In the genomic region with DNA sequence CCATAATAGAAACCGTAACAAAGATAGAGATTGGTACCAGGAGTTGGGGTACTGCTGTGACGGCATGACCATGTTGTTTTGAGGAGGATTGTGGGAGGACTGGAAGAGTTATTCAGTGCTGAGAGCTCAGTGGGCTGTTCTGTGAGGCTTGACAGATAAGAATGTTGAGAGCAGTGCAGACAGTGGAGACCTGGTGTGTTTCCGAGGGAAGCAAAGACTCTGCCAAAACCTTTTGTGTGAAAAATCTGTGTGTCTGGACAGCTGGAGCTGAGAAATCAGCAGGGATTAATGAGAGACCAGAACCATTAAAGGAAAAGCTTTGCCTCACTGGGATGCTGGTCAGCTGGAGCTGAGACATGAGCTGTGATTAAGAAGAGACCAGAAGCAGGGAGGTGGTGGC, we compare ENCODE assay signal across 13 mouse cellular contexts. TPM values are rescaled to one million over a fixed set of nuclear protein-coding genes. Genes with fewer than 3 reads are reported as not detected.
DNase-seq lines count a peak whose midpoint lies in the region; ATAC-seq and TF ChIP-seq lines count a peak whose summit lies in the region.
"Had no signal": no experiment of that assay in that cellular context is flagged by ENCODE, and none has a peak within 500 bp of the region (broad histone marks: within the 10 kb centered on the region; RNA-seq: fewer than 3 reads in every experiment).

No protein-coding gene starts in this region.

- 66% methylated on average over 3 of the region's 3 CpGs for WGBS in embryonic facial prominence, embryonic 13.5 days
- WGBS in embryonic facial prominence, embryonic 10.5 days = 75% methylated on average over 3 of the region's 3 CpGs
- 49% methylated on average over 3 of the region's 3 CpGs for WGBS in intestine, embryonic 14.5 days
- WGBS in intestine, postnatal 0 days = 61% methylated on average over 3 of the region's 3 CpGs
- WGBS in heart, postnatal 0 days = 23% methylated on average over 3 of the region's 3 CpGs

- H3K36me3 ChIP-seq in embryonic facial prominence, embryonic 13.5 days = peaks cover 31% of the 10 kb centered on the region
- peaks cover 39% of the 10 kb centered on the region for H3K36me3 ChIP-seq in embryonic facial prominence, embryonic 10.5 days (replicated peaks)
- 0 out of 2 replicates have a peak, but pooled peaks cover 12% of the 10 kb centered on the region for H3K36me3 ChIP-seq in intestine, embryonic 14.5 days (ENCODE audit: control insufficient read depth, insufficient read depth, low read length)
- 0 out of 2 replicates have a peak, but pooled peaks cover 6% of the 10 kb centered on the region for H3K36me3 ChIP-seq in intestine, postnatal 0 days (ENCODE audit: control insufficient read depth, insufficient read depth)
- peaks cover 9% of the 10 kb centered on the region; the same call in 1 of the 2 replicates for H3K36me3 ChIP-seq in heart, postnatal 0 days (replicated peaks; ENCODE audit: control insufficient read depth, insufficient read depth, low read length)

- no peak for ATAC-seq in embryonic facial prominence, embryonic 13.5 days (ENCODE audit: insufficient number of reproducible peaks, insufficient read depth, low FRiP score, low TSS enrichment, low read depth)
- ATAC-seq in intestine, embryonic 14.5 days (replicated peaks; ENCODE audit: low FRiP score, low TSS enrichment, low read depth) = 0 out of 2 replicates have a peak, but pooled peaks have one; percentile 26
- ATAC-seq in intestine, postnatal 0 days = no peak
- ATAC-seq in heart, postnatal 0 days (ENCODE audit: insufficient read depth, low read depth) = 0 out of 2 replicates have a peak, but pooled peaks have one; percentile 10
- ATAC-seq: lung, postnatal 0 days had no signal

- no peaks in the 10 kb centered on the region for H3K27me3 ChIP-seq in embryonic facial prominence, embryonic 13.5 days
- H3K27me3 ChIP-seq in embryonic facial prominence, embryonic 10.5 days (replicated peaks; ENCODE audit: low read depth, poor library complexity, severe bottlenecking) = no peaks in the 10 kb centered on the region
- no peaks in the 10 kb centered on the region for H3K27me3 ChIP-seq in intestine, embryonic 14.5 days (replicated peaks; ENCODE audit: control insufficient read depth, insufficient read depth, low read length)
- H3K27me3 ChIP-seq in intestine, postnatal 0 days (replicated peaks; ENCODE audit: control insufficient read depth, insufficient read depth, low read length) = no peaks in the 10 kb centered on the region
- no peaks in the 10 kb centered on the region for H3K27me3 ChIP-seq in heart, postnatal 0 days (ENCODE audit: control insufficient read depth, insufficient read depth, low read length)

- no peak overlapping the region for H3K9ac ChIP-seq in embryonic facial prominence, embryonic 13.5 days
- H3K9ac ChIP-seq in intestine, embryonic 14.5 days (ENCODE audit: low read length) = no peak overlapping the region
- no peak overlapping the region for H3K9ac ChIP-seq in intestine, postnatal 0 days (ENCODE audit: low read depth, low read length)
- H3K9ac ChIP-seq in heart, postnatal 0 days (replicated peaks; ENCODE audit: low read depth, low read length) = no peak overlapping the region

- no peak for TF ChIP-seq CTCF in intestine, postnatal 0 days (IDR thresholded peaks at IDR 0.05; ENCODE audit: low read depth)
- TF ChIP-seq CTCF in brain, embryonic 14.5 days (IDR thresholded peaks at IDR 0.05; ENCODE audit: borderline replicate concordance, extremely low read depth, insufficient read depth, insufficient read length) = no peak
- TF ChIP-seq CTCF in heart, postnatal 0 days (IDR thresholded peaks at IDR 0.05; ENCODE audit: low read depth) = no peak

- H3K4me2 ChIP-seq in embryonic facial prominence, embryonic 13.5 days = no peak overlapping the region
- H3K4me2 ChIP-seq in intestine, embryonic 14.5 days (ENCODE audit: low read length) = no peak overlapping the region
- no peak overlapping the region for H3K4me2 ChIP-seq in intestine, postnatal 0 days (replicated peaks; ENCODE audit: low read depth)
- H3K4me2 ChIP-seq in heart, postnatal 0 days (ENCODE audit: low read depth, low read length) = no peak overlapping the region
- H3K4me2 ChIP-seq: liver, embryonic 11.5 days had no signal

- no peak for DNase-seq in embryonic facial prominence, embryonic 10.5 days (ENCODE audit: low spot score)
- no peak for DNase-seq in intestine, embryonic 14.5 days (ENCODE audit: low spot score)
- peak; percentile 34 for DNase-seq in brain, embryonic 14.5 days (ENCODE audit: low read depth)
- no peak for DNase-seq in heart, postnatal 0 days (ENCODE audit: low spot score)
- no peak for DNase-seq in spleen, postnatal 10 days (ENCODE audit: low spot score in 2 of 2)
- no peak for DNase-seq in kidney, postnatal 36 days
- DNase-seq: adrenal gland, postnatal 36 days; cerebellum, adult 11-12 months had no signal

- TF ChIP-seq POLR2A in brain, embryonic 14.5 days (IDR thresholded peaks at IDR 0.05; ENCODE audit: borderline replicate concordance, extremely low read depth, insufficient read depth, insufficient read length, poor library complexity, severe bottlenecking) = no peak

- H3K9me3 ChIP-seq in embryonic facial prominence, embryonic 13.5 days = no peaks in the 10 kb centered on the region
- no peaks in the 10 kb centered on the region for H3K9me3 ChIP-seq in embryonic facial prominence, embryonic 10.5 days
- H3K9me3 ChIP-seq in intestine, embryonic 14.5 days (ENCODE audit: control insufficient read depth, low read length) = no peaks in the 10 kb centered on the region
- no peaks in the 10 kb centered on the region for H3K9me3 ChIP-seq in intestine, postnatal 0 days (ENCODE audit: control insufficient read depth)
- no peaks in the 10 kb centered on the region for H3K9me3 ChIP-seq in heart, postnatal 0 days (replicated peaks; ENCODE audit: control insufficient read depth, low read length)

- H3K4me1 ChIP-seq in embryonic facial prominence, embryonic 13.5 days = peaks cover 15% of the 10 kb centered on the region
- H3K4me1 ChIP-seq in embryonic facial prominence, embryonic 10.5 days = peaks cover 13% of the 10 kb centered on the region
- peaks cover 15% of the 10 kb centered on the region for H3K4me1 ChIP-seq in intestine, embryonic 14.5 days (replicated peaks; ENCODE audit: control insufficient read depth, insufficient read depth, low read length)
- no peaks in the 10 kb centered on the region for H3K4me1 ChIP-seq in intestine, postnatal 0 days (replicated peaks; ENCODE audit: control insufficient read depth, insufficient read depth, low read length)
- peaks cover 9% of the 10 kb centered on the region; the same call in 1 of the 2 replicates for H3K4me1 ChIP-seq in heart, postnatal 0 days (ENCODE audit: control insufficient read depth, insufficient read depth)

- no peak for TF ChIP-seq EP300 in heart, postnatal 0 days (IDR thresholded peaks at IDR 0.05; ENCODE audit: low read depth)

- H3K27ac ChIP-seq in embryonic facial prominence, embryonic 13.5 days = peak overlapping the region; percentile 35; the same call in 1 of the 2 replicates
- no peak overlapping the region for H3K27ac ChIP-seq in embryonic facial prominence, embryonic 10.5 days (replicated peaks)
- H3K27ac ChIP-seq in intestine, embryonic 14.5 days (ENCODE audit: low read depth) = peak overlapping the region; percentile 8
- H3K27ac ChIP-seq in intestine, postnatal 0 days (ENCODE audit: low read depth, low read length) = no peak overlapping the region
- H3K27ac ChIP-seq in heart, postnatal 0 days (ENCODE audit: low read depth) = peak overlapping the region; percentile 27; the same call in 1 of the 2 replicates

- no peak overlapping the region for H3K4me3 ChIP-seq in embryonic facial prominence, embryonic 13.5 days
- H3K4me3 ChIP-seq in embryonic facial prominence, embryonic 10.5 days = no peak overlapping the region
- H3K4me3 ChIP-seq in intestine, embryonic 14.5 days (ENCODE audit: low read depth, low read length) = no peak overlapping the region
- no peak overlapping the region for H3K4me3 ChIP-seq in intestine, postnatal 0 days (ENCODE audit: low read depth, low read length)
- no peak overlapping the region for H3K4me3 ChIP-seq in heart, postnatal 0 days (ENCODE audit: low read depth, low read length)

RNA-seq across cellular contexts. Expression of a gene that starts 21.7 kb away (rescaled TPM):
- polyA plus RNA-seq in embryonic facial prominence, embryonic 13.5 days (2015; fragmentation: Nextera tagmentation; extraction: Ambion mirVana) = 4.9 and 6.2 TPM in 2 replicates
- polyA plus RNA-seq in embryonic facial prominence, embryonic 10.5 days (2016; fragmentation: Nextera tagmentation; extraction: Ambion mirVana) = 3.5 and 3.6 TPM in 2 replicates
- polyA plus RNA-seq in intestine, embryonic 14.5 days (2014; fragmentation: Nextera tagmentation; extraction: Ambion mirVana) = 17.3 and 19.3 TPM in 2 replicates
- polyA plus RNA-seq in intestine, postnatal 0 days (2015; fragmentation: Nextera tagmentation; extraction: Ambion mirVana) = 43.0 and 45.4 TPM in 2 replicates
- 2.8 and 3.8 TPM in 2 replicates for polyA plus RNA-seq in brain, embryonic 14.5 days (2012; rRNA removed)
- 56.9 and 58.1 TPM in 2 replicates for total RNA-seq in heart, postnatal 0 days (2014; rRNA removed; ENCODE audit: low replicate concordance)
- polyA plus RNA-seq in heart, postnatal 0 days (2015; fragmentation: Nextera tagmentation; extraction: Ambion mirVana) = 42.5 and 47.2 TPM in 2 replicates
- total RNA-seq: monocyte, adult 5-6 weeks had no signal

RNA-seq across cellular contexts. Expression of a gene that starts 34.9 kb away (rescaled TPM):
- 326 and 350 TPM in 2 replicates for polyA plus RNA-seq in embryonic facial prominence, embryonic 13.5 days (2015; fragmentation: Nextera tagmentation; extraction: Ambion mirVana)
- polyA plus RNA-seq in embryonic facial prominence, embryonic 10.5 days (2016; fragmentation: Nextera tagmentation; extraction: Ambion mirVana) = 419 and 420 TPM in 2 replicates
- polyA plus RNA-seq in intestine, embryonic 14.5 days (2014; fragmentation: Nextera tagmentation; extraction: Ambion mirVana) = 343 and 359 TPM in 2 replicates
- polyA plus RNA-seq in intestine, postnatal 0 days (2015; fragmentation: Nextera tagmentation; extraction: Ambion mirVana) = 139 and 141 TPM in 2 replicates
- 400 and 428 TPM in 2 replicates for polyA plus RNA-seq in brain, embryonic 14.5 days (2012; rRNA removed)
- 295 and 352 TPM in 2 replicates for total RNA-seq in heart, postnatal 0 days (2014; rRNA removed; ENCODE audit: low replicate concordance)
- 156 and 165 TPM in 2 replicates for polyA plus RNA-seq in heart, postnatal 0 days (2015; fragmentation: Nextera tagmentation; extraction: Ambion mirVana)

Comparison
In these comparisons a context has a peak if more than half of its experiments do, and no peak if none do; other contexts are left out.
1. ATAC-seq: peak in intestine, embryonic 14.5 days (single experiment) and heart, postnatal 0 days (single experiment); none in embryonic facial prominence, embryonic 13.5 days (single experiment) and intestine, postnatal 0 days (single experiment).
2. H3K27ac ChIP-seq: peak in embryonic facial prominence, embryonic 13.5 days (single experiment), intestine, embryonic 14.5 days (single experiment) and heart, postnatal 0 days (single experiment); none in embryonic facial prominence, embryonic 10.5 days (single experiment) and intestine, postnatal 0 days (single experiment).